Mouse (Mus musculus) kidney, adult 18-20 months (tissue): ENCODE results near the gene Ptk7.

Experiments
- DNase-seq: peaks from one replicate; pipeline ENCODE4 v3.0.0; 2021

Gene Ptk7

GRCm38 (mm10) chr17:46554977-46555672 lies 74.2 kb downstream of the Ptk7 start:
- peak; percentile 64 for DNase-seq

- peak; percentile 49 for DNase-seq
Observed at GRCm38 (mm10) chr17:46554646-46554976, 74.7 kb downstream of the Ptk7 start.

GRCm38 (mm10) chr17:46553926-46554325 lies 75.4 kb downstream of the Ptk7 start:
- DNase-seq, result no peak

GRCm38 (mm10) chr17:46553469-46553868 lies 75.8 kb downstream of the Ptk7 start:
- DNase-seq, result no peak

GRCm38 (mm10) chr17:46552841-46553423 lies 76.4 kb downstream of the Ptk7 start:
- peak; percentile 94 for DNase-seq

GRCm38 (mm10) chr17:46552151-46552550 lies 77.2 kb downstream of the Ptk7 start:
- DNase-seq, result no peak

- no peak for DNase-seq
Observed at GRCm38 (mm10) chr17:46551369-46551768, 77.9 kb downstream of the Ptk7 start.

- no peak for DNase-seq
Observed at GRCm38 (mm10) chr17:46550904-46551303, 78.4 kb downstream of the Ptk7 start.

- DNase-seq, result no peak
Observed at GRCm38 (mm10) chr17:46549642-46550041, 79.7 kb downstream of the Ptk7 start.

- DNase-seq, result peak; percentile 85
Observed at GRCm38 (mm10) chr17:46549193-46549592, 80.1 kb downstream of the Ptk7 start.

GRCm38 (mm10) chr17:46548741-46549140 lies 80.6 kb downstream of the Ptk7 start:
- DNase-seq, result peak; percentile 57

- DNase-seq, result no peak
Observed at GRCm38 (mm10) chr17:46547923-46548322, 81.4 kb downstream of the Ptk7 start.

- DNase-seq, result no peak
Observed at GRCm38 (mm10) chr17:46546995-46547394, 82.3 kb downstream of the Ptk7 start.

- DNase-seq, result no peak
Observed at GRCm38 (mm10) chr17:46546591-46546990, 82.7 kb downstream of the Ptk7 start.

GRCm38 (mm10) chr17:46545813-46546564 lies 83.3 kb downstream of the Ptk7 start, which contains the start of gene Cul9:
TSS of gene Cul9 (minus strand) at chr17:46546388.
- peak; percentile 82 for DNase-seq

GRCm38 (mm10) chr17:46543661-46544060 lies 85.6 kb downstream of the Ptk7 start:
- no peak for DNase-seq

- DNase-seq, result peak; percentile 80
Observed at GRCm38 (mm10) chr17:46525579-46526307, 103.6 kb downstream of the Ptk7 start.

- DNase-seq, result no peak
Observed at GRCm38 (mm10) chr17:46525065-46525464, 104.2 kb downstream of the Ptk7 start.

GRCm38 (mm10) chr17:46521963-46522668 lies 107.2 kb downstream of the Ptk7 start:
- no peak for DNase-seq

GRCm38 (mm10) chr17:46521174-46521573 lies 108.1 kb downstream of the Ptk7 start:
- DNase-seq, result no peak

- no peak for DNase-seq
Observed at GRCm38 (mm10) chr17:46520385-46520979, 108.8 kb downstream of the Ptk7 start.

GRCm38 (mm10) chr17:46519971-46520370 lies 109.3 kb downstream of the Ptk7 start:
- no peak for DNase-seq
